Mouse (Mus musculus) layer of hippocampus, adult 9-10 months (tissue): ENCODE data around the gene Mecom.

Experiments
- DNase-seq: peaks from one replicate; pipeline ENCODE4 v3.0.0; 2022; ENCODE audit warnings: low spot score

Gene Mecom

GRCm38 (mm10) chr3:30483006-30483684, 64.7 kb downstream of the Mecom start:
- no peak for DNase-seq

- no peak for DNase-seq
Measured at GRCm38 (mm10) chr3:30481682-30482081, 66.1 kb downstream of the Mecom start.

- no peak for DNase-seq
Measured at GRCm38 (mm10) chr3:30480551-30480950, 67.3 kb downstream of the Mecom start.

GRCm38 (mm10) chr3:30478252-30478651, 69.6 kb downstream of the Mecom start:
- no peak for DNase-seq

GRCm38 (mm10) chr3:30477008-30477407, 70.8 kb downstream of the Mecom start:
- DNase-seq = no peak

- no peak for DNase-seq
Measured at GRCm38 (mm10) chr3:30475591-30475990, 72.2 kb downstream of the Mecom start.

GRCm38 (mm10) chr3:30468068-30468835, 79.6 kb downstream of the Mecom start:
- no peak for DNase-seq

GRCm38 (mm10) chr3:30466031-30466650, 81.7 kb downstream of the Mecom start:
- no peak for DNase-seq

GRCm38 (mm10) chr3:30464497-30464896, 83.3 kb downstream of the Mecom start:
- no peak for DNase-seq

- no peak for DNase-seq
Measured at GRCm38 (mm10) chr3:30461831-30462230, 86.0 kb downstream of the Mecom start.

GRCm38 (mm10) chr3:30460890-30461578, 86.8 kb downstream of the Mecom start:
- no peak for DNase-seq

GRCm38 (mm10) chr3:30459626-30460025, 88.2 kb downstream of the Mecom start:
- DNase-seq = no peak

GRCm38 (mm10) chr3:30457975-30458678, 89.7 kb downstream of the Mecom start:
- no peak for DNase-seq

- no peak for DNase-seq
Measured at GRCm38 (mm10) chr3:30455902-30456301, 91.9 kb downstream of the Mecom start.

GRCm38 (mm10) chr3:30453546-30454455, 94.0 kb downstream of the Mecom start:
- no peak for DNase-seq

- no peak for DNase-seq
Measured at GRCm38 (mm10) chr3:30453046-30453445, 94.8 kb downstream of the Mecom start.

GRCm38 (mm10) chr3:30452511-30452910, 95.3 kb downstream of the Mecom start:
- no peak for DNase-seq

GRCm38 (mm10) chr3:30450206-30450965, 97.4 kb downstream of the Mecom start:
- DNase-seq = no peak

GRCm38 (mm10) chr3:30448624-30449023, 99.2 kb downstream of the Mecom start:
- no peak for DNase-seq

- no peak for DNase-seq
Measured at GRCm38 (mm10) chr3:30445970-30446442, 101.8 kb downstream of the Mecom start.
